Mouse (Mus musculus) urinary bladder, postnatal 14 days (tissue): ENCODE results near the gene Gli3.

Experiments
- DNase-seq: peaks from one replicate; pipeline ENCODE4 v3.0.0; 2021; ENCODE audit warnings: low spot score

Gli3 gene

DNA sequence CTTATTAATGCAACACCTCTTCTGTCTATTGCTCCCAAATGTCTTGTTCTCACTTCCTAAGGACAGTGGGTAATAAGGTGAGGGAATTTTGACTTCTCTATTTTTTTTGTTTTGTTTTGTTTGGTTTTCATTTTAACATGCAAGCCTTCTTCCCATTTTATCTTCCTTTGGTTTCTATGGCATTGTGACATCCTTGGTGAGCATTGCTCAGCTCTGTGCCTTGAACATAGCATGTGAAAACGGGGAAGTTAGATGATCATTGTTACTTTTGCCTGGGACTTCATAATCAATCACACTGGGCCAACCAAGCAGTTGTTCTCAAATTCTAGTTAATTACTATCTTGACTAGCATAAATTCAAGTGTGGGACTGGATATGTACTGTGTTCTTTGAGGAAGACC, 258.4 kb downstream of the Gli3 start:
- no peak for DNase-seq

GRCm38 (mm10) chr13:15722766-15723379, 259.8 kb downstream of the Gli3 start:
- no peak for DNase-seq

DNA sequence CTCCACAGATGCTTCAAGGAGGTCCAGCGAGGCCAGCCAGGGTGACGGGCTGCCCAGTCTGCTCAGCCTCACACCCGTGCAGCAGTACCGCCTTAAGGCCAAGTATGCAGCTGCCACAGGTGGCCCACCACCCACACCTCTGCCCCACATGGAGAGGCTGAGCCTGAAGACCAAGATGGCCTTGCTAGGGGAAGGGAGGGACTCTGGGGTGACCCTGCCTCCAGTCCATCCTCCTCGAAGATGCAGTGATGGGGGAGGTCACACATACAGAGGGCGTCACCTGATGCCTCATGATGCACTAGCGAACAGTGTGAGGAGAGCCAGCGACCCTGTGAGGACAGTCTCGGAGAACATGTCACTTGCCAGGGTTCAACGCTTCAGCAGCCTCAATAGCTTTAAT, 261.7 kb downstream of the Gli3 start:
- DNase-seq: no peak

- DNase-seq: peak; percentile 88
These were observed 278.7 kb downstream of the Gli3 start for GRCm38 (mm10) chr13:15741771-15742170.

- DNase-seq: no peak
These were observed 279.3 kb downstream of the Gli3 start for GRCm38 (mm10) chr13:15742308-15742707.

DNA sequence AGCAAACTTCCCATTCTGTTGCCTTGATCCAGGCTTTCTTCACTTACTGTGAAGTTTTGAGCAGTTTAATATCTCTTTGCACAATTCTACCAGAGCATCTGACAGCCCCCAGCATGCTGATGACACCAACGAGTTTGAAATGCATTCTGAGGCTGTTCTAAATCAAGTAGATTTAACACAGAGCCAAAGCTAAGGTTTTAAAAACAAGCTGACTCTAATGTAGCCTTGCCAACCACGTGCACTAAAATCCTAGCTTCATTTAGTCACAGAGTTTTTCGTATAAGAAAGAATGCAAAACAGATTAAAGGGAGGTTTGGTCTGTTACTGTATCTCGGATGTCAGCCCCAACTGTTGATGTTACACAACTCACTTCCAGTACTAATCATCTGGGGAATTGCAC, 279.7 kb downstream of the Gli3 start:
- no peak for DNase-seq

DNA sequence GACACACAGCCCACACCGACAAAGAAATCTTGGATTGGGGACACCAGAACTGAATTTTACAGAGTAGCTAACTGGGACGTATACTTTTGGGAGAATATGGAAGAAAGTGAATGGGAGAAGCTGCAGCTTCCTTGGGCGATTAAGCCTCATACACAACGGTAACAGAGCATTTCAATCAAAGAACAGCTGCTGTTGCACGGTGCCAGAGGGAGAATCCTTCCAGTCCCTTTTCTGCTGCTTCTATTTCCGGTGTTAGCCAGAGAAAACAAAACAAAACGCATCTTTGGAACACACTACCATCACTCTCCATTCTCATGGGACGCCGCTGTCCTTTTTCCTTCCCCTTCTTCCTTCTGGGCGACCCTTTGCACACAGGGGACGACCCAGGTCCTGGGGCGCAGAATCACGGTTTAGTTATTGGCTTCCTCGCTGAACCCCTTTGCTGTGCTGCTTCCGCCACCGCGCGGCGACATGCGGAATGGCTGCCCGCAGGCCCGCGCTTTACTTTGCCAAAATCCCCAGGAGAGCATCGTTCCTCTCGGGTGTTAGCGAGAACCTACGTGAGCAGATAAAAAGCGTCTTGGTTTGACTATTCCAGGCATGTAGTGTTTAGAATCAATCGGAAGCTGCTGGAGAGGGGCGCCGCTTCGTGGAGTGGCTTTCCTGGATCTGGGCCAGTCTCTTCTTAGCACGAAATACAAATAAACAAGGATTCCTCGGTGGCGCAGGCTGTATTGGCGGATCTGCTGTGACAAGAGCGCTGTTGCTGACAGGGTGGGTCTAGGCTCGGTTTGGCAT, 296.0 kb downstream of the Gli3 start:
- DNase-seq: peak; percentile 78

DNA sequence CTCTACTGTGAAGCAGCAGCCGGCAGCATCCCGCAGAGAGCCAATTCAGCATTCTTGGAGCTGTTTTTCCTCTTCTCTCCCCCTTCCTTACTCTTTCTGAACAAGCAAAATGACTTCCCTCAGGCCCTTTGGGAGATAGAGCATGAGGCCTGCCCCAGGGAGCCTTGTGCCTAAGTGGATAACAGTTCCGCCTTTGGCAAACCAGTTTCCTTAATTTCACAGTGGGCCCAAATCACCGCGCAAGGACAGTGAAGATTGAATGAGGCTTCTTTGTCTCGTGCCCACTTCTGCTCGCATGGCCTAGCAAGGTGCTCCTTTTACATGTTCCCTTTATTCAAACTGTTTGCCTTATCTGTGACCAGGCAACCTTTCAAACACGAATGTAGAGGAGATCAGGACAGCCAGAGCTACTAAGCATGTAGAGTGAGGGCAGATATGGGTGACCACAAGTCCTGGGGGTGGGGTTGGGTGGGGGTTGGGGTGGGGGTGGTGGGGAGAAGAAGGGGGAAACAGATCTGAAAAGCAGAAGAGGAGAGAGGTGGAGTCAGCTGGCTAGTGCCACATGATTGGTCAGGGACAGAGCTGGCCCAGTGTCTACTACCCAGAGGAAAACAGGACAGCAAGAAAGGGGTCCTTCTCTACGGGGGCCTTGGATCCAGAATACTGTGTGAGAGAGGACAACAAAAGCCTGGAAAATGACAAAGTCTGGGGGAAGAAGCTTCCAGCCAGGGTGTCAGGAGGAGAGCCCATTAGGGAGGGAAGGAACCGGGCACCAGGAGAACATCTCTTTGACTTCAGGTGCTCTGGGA, 296.8 kb downstream of the Gli3 start:
- no peak for DNase-seq

DNA sequence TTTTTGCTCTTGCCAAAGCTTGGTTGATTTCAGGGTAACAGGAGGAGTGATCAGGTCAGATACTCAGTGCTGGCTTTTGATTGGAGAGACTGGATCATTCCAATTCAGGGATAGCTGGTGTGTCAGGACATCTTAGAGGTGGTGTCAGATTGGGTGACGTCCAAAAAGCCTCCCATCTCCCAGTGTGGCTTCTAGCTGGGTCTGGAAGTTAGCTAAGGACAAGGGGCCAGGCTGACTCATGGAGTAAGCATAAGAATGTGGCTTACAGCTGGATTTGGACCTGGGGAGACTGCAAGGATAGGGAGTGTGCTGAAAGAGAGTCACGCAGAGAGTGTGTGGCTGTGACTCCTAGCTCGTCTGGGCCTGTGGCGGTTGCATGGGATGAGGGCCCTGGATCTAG, 299.3 kb downstream of the Gli3 start:
- DNase-seq: no peak

GRCm38 (mm10) chr13:15762901-15763417, 299.9 kb downstream of the Gli3 start:
- DNase-seq: peak; percentile 26

DNA sequence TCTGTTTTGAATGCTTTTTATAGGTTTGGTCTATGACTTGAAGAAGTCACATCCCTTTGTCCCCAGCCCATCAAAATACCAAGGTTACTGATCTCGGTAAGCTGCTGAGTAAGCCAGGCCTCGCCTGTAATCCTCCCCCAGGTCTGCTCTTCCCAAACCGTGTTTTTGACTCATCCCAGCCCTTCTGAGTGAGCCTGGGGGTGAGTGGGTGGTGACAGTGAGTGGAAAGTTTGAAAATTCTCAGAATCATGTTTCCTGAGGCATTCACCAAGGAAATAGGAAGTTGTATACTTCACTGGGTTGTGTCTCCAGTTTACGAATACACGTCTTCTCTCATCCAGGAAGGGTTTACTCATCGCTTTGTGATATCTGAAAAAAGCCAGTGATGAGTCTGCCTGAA, 314.6 kb downstream of the Gli3 start:
- DNase-seq: no peak
